Mouse (Mus musculus) gastrocnemius, adult 8-10 months (tissue): ENCODE measurements around the gene Cdhr5. TPM values are rescaled to one million over a fixed set of nuclear protein-coding genes. Genes with fewer than 3 reads are reported as not detected.

ENCODE experiments used
- DNase-seq, 2 experiments: peaks; one replicate each; pipeline ENCODE4 v3.0.0; 2022; ENCODE audit warnings: low spot score in 2 of 2
- total RNA-seq, 4 experiments: library from RNA; stranded (reverse); gene quantifications; 2 replicates each; pipeline ENCODE4 v1.2.4; 2022

The Cdhr5 gene
- total RNA-seq: not detected

- DNase-seq: no peak
These were observed at the start of gene Cdhr5 for GRCm38 (mm10) chr7:141276546-141276945. Cdhr5 (minus strand) TSS chr7:141276786.

GRCm38 (mm10) chr7:141324686-141325085 is 48.1 kb upstream of the Cdhr5 start:
- DNase-seq: no peak

GRCm38 (mm10) chr7:141319446-141319845 is 42.9 kb upstream of the Cdhr5 start:
- no peak for DNase-seq

- no peak for DNase-seq
These were observed 41.1 kb upstream of the Cdhr5 start for GRCm38 (mm10) chr7:141317619-141318132.

- no peak for DNase-seq
These were observed 39.4 kb upstream of the Cdhr5 start for GRCm38 (mm10) chr7:141315974-141316373.

- DNase-seq: no peak
These were observed 38.5 kb upstream of the Cdhr5 start for GRCm38 (mm10) chr7:141315076-141315475.

GRCm38 (mm10) chr7:141314416-141314815 is 37.8 kb upstream of the Cdhr5 start:
- no peak for DNase-seq

- DNase-seq: no peak
These were observed 28.0 kb upstream of the Cdhr5 start for GRCm38 (mm10) chr7:141304537-141304936.

GRCm38 (mm10) chr7:141302702-141303268 is 26.2 kb upstream of the Cdhr5 start:
- no peak for DNase-seq

GRCm38 (mm10) chr7:141301386-141301785 is 24.8 kb upstream of the Cdhr5 start:
- DNase-seq: no peak

GRCm38 (mm10) chr7:141299175-141299574 is 22.6 kb upstream of the Cdhr5 start:
- DNase-seq: no peak

GRCm38 (mm10) chr7:141297926-141298650 is 21.5 kb upstream of the Cdhr5 start:
- no peak for DNase-seq

GRCm38 (mm10) chr7:141294479-141294878 is 17.9 kb upstream of the Cdhr5 start:
- DNase-seq: no peak

- DNase-seq: no peak
These were observed 17.4 kb upstream of the Cdhr5 start for GRCm38 (mm10) chr7:141293852-141294471.

- DNase-seq: no peak
These were observed 16.2 kb upstream of the Cdhr5 start for GRCm38 (mm10) chr7:141292583-141293388.

GRCm38 (mm10) chr7:141291921-141292582 is 15.5 kb upstream of the Cdhr5 start, which contains the start of gene Drd4:
Drd4 (plus strand) TSS chr7:141292006.
- DNase-seq: no peak

- no peak for DNase-seq
These were observed 11.5 kb upstream of the Cdhr5 start for GRCm38 (mm10) chr7:141288042-141288441.

- no peak for DNase-seq
These were observed 6.2 kb upstream of the Cdhr5 start for GRCm38 (mm10) chr7:141282756-141283155.

- no peak for DNase-seq
These were observed 4.9 kb upstream of the Cdhr5 start for GRCm38 (mm10) chr7:141281442-141281841.

- DNase-seq: no peak
These were observed 2.4 kb upstream of the Cdhr5 start, which contains the start of gene Sct for GRCm38 (mm10) chr7:141278766-141279590. Sct (minus strand) TSS chr7:141279133.
